Mouse (Mus musculus) thymus, adult 2 months (tissue): Measurements from ENCODE around the gene Gprin1. TPM values are rescaled to one million over a fixed set of nuclear protein-coding genes. Genes with fewer than 3 reads are reported as not detected.

Experiments
- DNase-seq: peaks from one replicate; pipeline ENCODE4 v3.0.0; 2021
- H3K27ac ChIP-seq: fragments of 200-500 bp; 2 replicates; pipeline ENCODE4 v1.5.1; 2012; ENCODE audit warnings: low read length, control low read depth; ENCODE audit not compliant: control insufficient read depth, insufficient read depth
- H3K27me3 ChIP-seq: fragments of 200-500 bp; 2 replicates; pipeline ENCODE4 v1.6.1; 2012; ENCODE audit warnings: mild to moderate bottlenecking, low read length, moderate library complexity, mixed read lengths; ENCODE audit not compliant: control insufficient read depth, insufficient read depth
- H3K36me3 ChIP-seq: fragments of 200-500 bp; 2 replicates; pipeline ENCODE4 v1.6.1; 2012; ENCODE audit warnings: mild to moderate bottlenecking, low read length, moderate library complexity; ENCODE audit not compliant: control insufficient read depth, insufficient read depth
- H3K4me1 ChIP-seq: fragments of 200-500 bp; replicated peaks from 2 replicates; pipeline ENCODE4 v1.6.1; 2012; ENCODE audit warnings: low read length; ENCODE audit not compliant: control insufficient read depth, insufficient read depth
- H3K4me3 ChIP-seq: fragments of 200-500 bp; 2 replicates; pipeline ENCODE4 v1.5.1; 2012; ENCODE audit warnings: mild to moderate bottlenecking, low read length, control low read depth, moderate library complexity; ENCODE audit not compliant: control insufficient read depth, insufficient read depth
- CTCF ChIP-seq: fragments of 200-500 bp; IDR thresholded peaks from 2 replicates; pipeline ENCODE4 v1.5.1; 2012; ENCODE audit warnings: mild to moderate bottlenecking, control low read depth, low read length, moderate library complexity, borderline replicate concordance; ENCODE audit not compliant: control insufficient read depth, poor library complexity, insufficient read depth; ENCODE audit errors: extremely low read depth
- POLR2A ChIP-seq: fragments of 200-500 bp; IDR thresholded peaks from 2 replicates; pipeline ENCODE4 v1.6.1; 2012; ENCODE audit warnings: mild to moderate bottlenecking, low read length, control low read depth, moderate library complexity; ENCODE audit not compliant: control insufficient read depth, poor library complexity, insufficient read depth; ENCODE audit errors: extremely low read depth
- WGBS: fragments of 180-500 bp; shearing (Covaris S2); methylation state at CpG from one replicate; pipeline ENCODE4 v1.1.7; 2018; 5-methylcytosine and 5-hydroxymethylcytosine counted together
- polyA plus RNA-seq: library from polyadenylated mRNA; depleted of rRNA; stranded (reverse); fragments of >200 nt; gene quantifications from 2 replicates; pipeline ENCODE4 v1.2.3, GENCODE M21; 2012

Gene Gprin1
- polyA plus RNA-seq, 1 experiment: 0.19 TPM

GRCm38 (mm10) chr13:54749061-54749863 is 412 bp downstream of the Gprin1 start:
- 3% methylated on average over 99 of the region's 100 CpGs for WGBS
- peaks cover 7% of the 10 kb centered on the region; the same call in 1 of the 2 replicates for H3K27me3 ChIP-seq

GRCm38 (mm10) chr13:54748721-54749060 is 983 bp downstream of the Gprin1 start:
- no peak for DNase-seq
- peaks cover 6% of the 10 kb centered on the region for H3K4me1 ChIP-seq
- H3K36me3 ChIP-seq: no peaks in the 10 kb centered on the region
- TF ChIP-seq CTCF (no peak), POLR2A (no peak)
- 73% methylated on average over 10 of the region's 10 CpGs for WGBS
- peaks cover 7% of the 10 kb centered on the region; the same call in 1 of the 2 replicates for H3K27me3 ChIP-seq
- no peak overlapping the region for H3K27ac ChIP-seq
- H3K4me3 ChIP-seq: no peak overlapping the region

More at GRCm38 (mm10) chr13:54749061-54749863, 412 bp downstream of the Gprin1 start:
- H3K4me1 ChIP-seq: peaks cover 6% of the 10 kb centered on the region
- no peak overlapping the region for H3K4me3 ChIP-seq
- no peak overlapping the region for H3K27ac ChIP-seq
- TF ChIP-seq POLR2A (no peak), CTCF (no peak)
- no peaks in the 10 kb centered on the region for H3K36me3 ChIP-seq
- no peak for DNase-seq

DNA sequence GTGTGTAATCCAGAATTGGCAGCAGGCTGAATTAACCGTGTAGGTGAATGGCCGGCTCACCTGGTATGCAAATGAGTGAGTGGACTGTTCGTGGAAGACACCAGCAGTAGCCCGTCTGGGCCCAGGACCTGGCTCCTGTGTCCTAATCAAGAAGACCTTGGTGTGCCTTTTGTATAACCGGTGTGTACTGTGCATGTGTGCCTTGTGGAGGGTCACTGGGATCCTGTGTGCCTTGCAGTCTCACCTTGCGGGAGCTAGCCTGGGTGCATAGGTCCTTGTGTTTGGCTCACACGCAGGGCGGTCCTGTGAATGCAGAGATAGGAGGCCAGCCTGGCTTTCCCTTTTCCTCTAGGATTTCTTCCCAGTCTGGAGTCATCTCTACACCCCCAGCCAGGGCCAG is 1.5 kb downstream of the Gprin1 start:
- Histone ChIP-seq H3K27ac (no peak overlapping the region), H3K4me3 (no peak overlapping the region), H3K36me3 (no peaks in the 10 kb centered on the region), H3K4me1 (peaks cover 6% of the 10 kb centered on the region), H3K27me3 (peaks cover 7% of the 10 kb centered on the region; the same call in 1 of the 2 replicates)
- 88% methylated on average over 8 of the region's 8 CpGs for WGBS
- no peak for DNase-seq
- TF ChIP-seq POLR2A (no peak), CTCF (no peak)

- no peaks in the 10 kb centered on the region for H3K36me3 ChIP-seq
- no peak for DNase-seq
- peaks cover 6% of the 10 kb centered on the region for H3K4me1 ChIP-seq
- peaks cover 7% of the 10 kb centered on the region; the same call in 1 of the 2 replicates for H3K27me3 ChIP-seq
- TF ChIP-seq POLR2A: no peak
- no peak for TF ChIP-seq CTCF
- no peak overlapping the region for H3K27ac ChIP-seq
- WGBS: 53% methylated on average over 10 of the region's 10 CpGs
- no peak overlapping the region for H3K4me3 ChIP-seq
Observed at GRCm38 (mm10) chr13:54746896-54747295, 2.8 kb downstream of the Gprin1 start.

GRCm38 (mm10) chr13:54746110-54746509 is 3.6 kb downstream of the Gprin1 start:
- TF ChIP-seq POLR2A (no peak), CTCF (no peak)
- no peaks in the 10 kb centered on the region for H3K36me3 ChIP-seq
- peaks cover 6% of the 10 kb centered on the region for H3K4me1 ChIP-seq
- H3K27ac ChIP-seq: no peak overlapping the region
- DNase-seq: no peak
- peaks cover 7% of the 10 kb centered on the region; the same call in 1 of the 2 replicates for H3K27me3 ChIP-seq
- H3K4me3 ChIP-seq: no peak overlapping the region
- 46% methylated on average over 6 of the region's 6 CpGs for WGBS

- Histone ChIP-seq H3K27ac (no peak overlapping the region), H3K27me3 (peaks cover 7% of the 10 kb centered on the region; the same call in 1 of the 2 replicates), H3K4me3 (no peak overlapping the region), H3K4me1 (0 out of 2 replicates have a peak, but pooled peaks cover 5% of the 10 kb centered on the region), H3K36me3 (no peaks in the 10 kb centered on the region)
- WGBS: 14% methylated on average over 34 of the region's 34 CpGs
- TF ChIP-seq POLR2A: no peak
- TF ChIP-seq CTCF: no peak
- DNase-seq: no peak
Observed at GRCm38 (mm10) chr13:54738213-54738601, 11.5 kb downstream of the Gprin1 start.

GRCm38 (mm10) chr13:54737488-54738212 is 12.0 kb downstream of the Gprin1 start:
- DNase-seq: no peak
- 7% methylated on average over 87 of the region's 87 CpGs for WGBS
- Histone ChIP-seq H3K36me3 (no peaks in the 10 kb centered on the region), H3K27ac (no peak overlapping the region), H3K27me3 (peaks cover 7% of the 10 kb centered on the region; the same call in 1 of the 2 replicates), H3K4me3 (no peak overlapping the region), H3K4me1 (0 out of 2 replicates have a peak, but pooled peaks cover 5% of the 10 kb centered on the region)
- TF ChIP-seq POLR2A: no peak
- TF ChIP-seq CTCF: no peak
